Mouse (Mus musculus) neural tube, postnatal 0 days (tissue): ENCODE measurements around the gene Olfr830. TPM values are rescaled to one million over a fixed set of nuclear protein-coding genes. Genes with fewer than 3 reads are reported as not detected.

ENCODE experiments used
- polyA plus RNA-seq: library from polyadenylated mRNA; unstranded; fragments of >200 nt; fragmentation: Nextera tagmentation; extraction: Ambion mirVana; gene quantifications from 2 replicates; pipeline ENCODE4 v1.2.1, GENCODE M21; 2015

Olfr830 gene
- polyA plus RNA-seq: not detected in 2 replicates

GRCm38 (mm10) chr9:18874393-18874792, at the start of gene Olfr830:
Gene Olfr830, plus strand, starts transcription at chr9:18874693.

GRCm38 (mm10) chr9:18854633-18855032, 19.9 kb upstream of the Olfr830 start, which contains the start of gene Olfr829:
Gene Olfr829, plus strand, starts transcription at chr9:18854933.

Other genes starting within 250 kb of the Olfr830 start
- gene Muc16, start 200.2 kb upstream of the Olfr830 start, polyA plus RNA-seq: not detected in 2 replicates
- gene Olfr24, start 110.7 kb upstream of the Olfr830 start, polyA plus RNA-seq: not detected in 2 replicates
- not detected in 2 replicates for gene Olfr828, start 55.2 kb upstream of the Olfr830 start, polyA plus RNA-seq
- gene Olfr829, start 19.8 kb upstream of the Olfr830 start, polyA plus RNA-seq: not detected in 2 replicates
- not detected in 2 replicates for gene Olfr832, start 62.4 kb downstream of the Olfr830 start, polyA plus RNA-seq
- gene Olfr834, start 113.3 kb downstream of the Olfr830 start, polyA plus RNA-seq: not detected in 2 replicates
- not detected in 2 replicates for gene Olfr835, start 158.0 kb downstream of the Olfr830 start, polyA plus RNA-seq
- not detected in 2 replicates for gene Olfr836, start 245.7 kb downstream of the Olfr830 start, polyA plus RNA-seq